Mouse (Mus musculus): ENCODE measurements around the gene Garem2. TPM values are rescaled to one million over a fixed set of nuclear protein-coding genes. Genes with fewer than 3 reads are reported as not detected.

The Garem2 gene
- polyA plus RNA-seq, 1 experiment from 2014 or later: 13.4 TPM

GRCm38 (mm10) chr5:30135711-30136231 is 30.8 kb downstream of the Garem2 start:
- no peak overlapping the region for H3K4me2 ChIP-seq (replicated peaks)
- peaks cover 87% of the 10 kb centered on the region for H3K36me3 ChIP-seq (replicated peaks; ENCODE audit: control insufficient read depth, insufficient read depth)
- no peaks in the 10 kb centered on the region for H3K4me1 ChIP-seq (replicated peaks; ENCODE audit: control insufficient read depth, insufficient read depth, low read length)
- H3K9ac ChIP-seq: no peak overlapping the region
- no peak overlapping the region for H3K27ac ChIP-seq
- no peak overlapping the region for H3K4me3 ChIP-seq (replicated peaks; ENCODE audit: low read length)
- H3K27me3 ChIP-seq (ENCODE audit: control insufficient read depth, insufficient read depth, low read length): no peaks in the 10 kb centered on the region
- WGBS: 95% methylated on average over 11 of the region's 11 CpGs
- ATAC-seq (ENCODE audit: low FRiP score) (no peak), DNase-seq (ENCODE audit: low spot score) (no peak)
- no peaks in the 10 kb centered on the region for H3K9me3 ChIP-seq (ENCODE audit: control insufficient read depth, low read length)

GRCm38 (mm10) chr5:30137271-30137670 is 32.3 kb downstream of the Garem2 start:
- no peak for ATAC-seq (ENCODE audit: low FRiP score)
- Histone ChIP-seq H3K4me3 (replicated peaks; ENCODE audit: low read length) (no peak overlapping the region), H3K36me3 (replicated peaks; ENCODE audit: control insufficient read depth, insufficient read depth) (peaks cover 90% of the 10 kb centered on the region), H3K4me2 (replicated peaks) (no peak overlapping the region), H3K9ac (no peak overlapping the region), H3K4me1 (replicated peaks; ENCODE audit: control insufficient read depth, insufficient read depth, low read length) (no peaks in the 10 kb centered on the region), H3K27me3 (ENCODE audit: control insufficient read depth, insufficient read depth, low read length) (no peaks in the 10 kb centered on the region), H3K27ac (no peak overlapping the region), H3K9me3 (ENCODE audit: control insufficient read depth, low read length) (no peaks in the 10 kb centered on the region)
- no peak for DNase-seq (ENCODE audit: low spot score)
- 92% methylated on average over 9 of the region's 9 CpGs for WGBS

GRCm38 (mm10) chr5:30138193-30138592 is 33.2 kb downstream of the Garem2 start:
- Histone ChIP-seq H3K36me3 (replicated peaks; ENCODE audit: control insufficient read depth, insufficient read depth) (peaks cover 90% of the 10 kb centered on the region), H3K27me3 (ENCODE audit: control insufficient read depth, insufficient read depth, low read length) (no peaks in the 10 kb centered on the region), H3K27ac (no peak overlapping the region), H3K4me1 (replicated peaks; ENCODE audit: control insufficient read depth, insufficient read depth, low read length) (no peaks in the 10 kb centered on the region), H3K4me3 (replicated peaks; ENCODE audit: low read length) (no peak overlapping the region), H3K9me3 (ENCODE audit: control insufficient read depth, low read length) (no peaks in the 10 kb centered on the region), H3K4me2 (replicated peaks) (no peak overlapping the region), H3K9ac (no peak overlapping the region)
- ATAC-seq (ENCODE audit: low FRiP score) (no peak), DNase-seq (ENCODE audit: low spot score) (no peak)
- WGBS: 93% methylated on average over 4 of the region's 4 CpGs

- Histone ChIP-seq H3K9me3 (ENCODE audit: control insufficient read depth, low read length) (no peaks in the 10 kb centered on the region), H3K4me1 (replicated peaks; ENCODE audit: control insufficient read depth, insufficient read depth, low read length) (no peaks in the 10 kb centered on the region), H3K4me3 (replicated peaks; ENCODE audit: low read length) (no peak overlapping the region), H3K36me3 (replicated peaks; ENCODE audit: control insufficient read depth, insufficient read depth) (peaks cover 58% of the 10 kb centered on the region), H3K27me3 (ENCODE audit: control insufficient read depth, insufficient read depth, low read length) (no peaks in the 10 kb centered on the region), H3K9ac (no peak overlapping the region), H3K4me2 (replicated peaks) (no peak overlapping the region), H3K27ac (no peak overlapping the region)
- DNase-seq (ENCODE audit: low spot score): no peak
- no peak for ATAC-seq (ENCODE audit: low FRiP score)
- WGBS: 72% methylated on average over 6 of the region's 6 CpGs
Measured at GRCm38 (mm10) chr5:30146526-30146925, 41.6 kb downstream of the Garem2 start.

GRCm38 (mm10) chr5:30148133-30148920 is 43.4 kb downstream of the Garem2 start:
- peaks cover 40% of the 10 kb centered on the region for H3K36me3 ChIP-seq (replicated peaks; ENCODE audit: control insufficient read depth, insufficient read depth)
- no peak overlapping the region for H3K9ac ChIP-seq
- WGBS: 88% methylated on average over 5 of the region's 5 CpGs
- no peak overlapping the region for H3K27ac ChIP-seq
- no peaks in the 10 kb centered on the region for H3K27me3 ChIP-seq (ENCODE audit: control insufficient read depth, insufficient read depth, low read length)
- no peak overlapping the region for H3K4me2 ChIP-seq (replicated peaks)
- no peak overlapping the region for H3K4me3 ChIP-seq (replicated peaks; ENCODE audit: low read length)
- no peaks in the 10 kb centered on the region for H3K9me3 ChIP-seq (ENCODE audit: control insufficient read depth, low read length)
- no peak for ATAC-seq (ENCODE audit: low FRiP score)
- no peak for DNase-seq (ENCODE audit: low spot score)
- H3K4me1 ChIP-seq (replicated peaks; ENCODE audit: control insufficient read depth, insufficient read depth, low read length): peaks cover 2% of the 10 kb centered on the region; the same call in 1 of the 2 replicates

GRCm38 (mm10) chr5:30152007-30152406 is 47.0 kb downstream of the Garem2 start:
- ATAC-seq (ENCODE audit: low FRiP score) (no peak), DNase-seq (ENCODE audit: low spot score) (no peak)
- H3K27me3 ChIP-seq (ENCODE audit: control insufficient read depth, insufficient read depth, low read length): no peaks in the 10 kb centered on the region
- H3K4me2 ChIP-seq (replicated peaks): 0 out of 2 replicates have a peak overlapping the region, but pooled peaks have one; percentile 1
- H3K4me3 ChIP-seq (replicated peaks; ENCODE audit: low read length): no peak overlapping the region
- H3K9ac ChIP-seq: no peak overlapping the region
- 69% methylated on average over 4 of the region's 4 CpGs for WGBS
- peaks cover 4% of the 10 kb centered on the region; the same call in 1 of the 2 replicates for H3K36me3 ChIP-seq (replicated peaks; ENCODE audit: control insufficient read depth, insufficient read depth)
- H3K4me1 ChIP-seq (replicated peaks; ENCODE audit: control insufficient read depth, insufficient read depth, low read length): peaks cover 17% of the 10 kb centered on the region
- H3K27ac ChIP-seq: no peak overlapping the region
- no peaks in the 10 kb centered on the region for H3K9me3 ChIP-seq (ENCODE audit: control insufficient read depth, low read length)

- DNase-seq (ENCODE audit: low spot score): no peak
- no peaks in the 10 kb centered on the region for H3K9me3 ChIP-seq (ENCODE audit: control insufficient read depth, low read length)
- no peaks in the 10 kb centered on the region for H3K27me3 ChIP-seq (ENCODE audit: control insufficient read depth, insufficient read depth, low read length)
- 87% methylated on average over 1 of the region's 1 CpGs for WGBS
- H3K4me2 ChIP-seq (replicated peaks): no peak overlapping the region
- no peak overlapping the region for H3K27ac ChIP-seq
- no peaks in the 10 kb centered on the region for H3K36me3 ChIP-seq (replicated peaks; ENCODE audit: control insufficient read depth, insufficient read depth)
- H3K4me1 ChIP-seq (replicated peaks; ENCODE audit: control insufficient read depth, insufficient read depth, low read length): peaks cover 17% of the 10 kb centered on the region
- H3K9ac ChIP-seq: no peak overlapping the region
- ATAC-seq (ENCODE audit: low FRiP score): no peak
- no peak overlapping the region for H3K4me3 ChIP-seq (replicated peaks; ENCODE audit: low read length)
Measured at GRCm38 (mm10) chr5:30152413-30152812, 47.5 kb downstream of the Garem2 start.

GRCm38 (mm10) chr5:30153222-30153621 is 48.3 kb downstream of the Garem2 start:
- Histone ChIP-seq H3K9ac (no peak overlapping the region), H3K4me3 (replicated peaks; ENCODE audit: low read length) (no peak overlapping the region), H3K36me3 (replicated peaks; ENCODE audit: control insufficient read depth, insufficient read depth) (no peaks in the 10 kb centered on the region), H3K9me3 (ENCODE audit: control insufficient read depth, low read length) (no peaks in the 10 kb centered on the region), H3K4me2 (replicated peaks) (no peak overlapping the region), H3K27ac (no peak overlapping the region), H3K27me3 (ENCODE audit: control insufficient read depth, insufficient read depth, low read length) (no peaks in the 10 kb centered on the region), H3K4me1 (replicated peaks; ENCODE audit: control insufficient read depth, insufficient read depth, low read length) (peaks cover 21% of the 10 kb centered on the region)
- ATAC-seq (ENCODE audit: low FRiP score) (no peak), DNase-seq (ENCODE audit: low spot score) (no peak)
- 90% methylated on average over 2 of the region's 2 CpGs for WGBS

- no peaks in the 10 kb centered on the region for H3K36me3 ChIP-seq (replicated peaks; ENCODE audit: control insufficient read depth, insufficient read depth)
- 19% methylated on average over 4 of the region's 4 CpGs for WGBS
- H3K27me3 ChIP-seq (ENCODE audit: control insufficient read depth, insufficient read depth, low read length): no peaks in the 10 kb centered on the region
- DNase-seq (ENCODE audit: low spot score): peak; percentile 47
- H3K4me1 ChIP-seq (replicated peaks; ENCODE audit: control insufficient read depth, insufficient read depth, low read length): peaks cover 21% of the 10 kb centered on the region
- H3K4me3 ChIP-seq (replicated peaks; ENCODE audit: low read length): peak overlapping the region; percentile 74
- no peak for ATAC-seq (ENCODE audit: low FRiP score)
- H3K9me3 ChIP-seq (ENCODE audit: control insufficient read depth, low read length): no peaks in the 10 kb centered on the region
- peak overlapping the region; percentile 63 for H3K4me2 ChIP-seq (replicated peaks)
- no peak overlapping the region for H3K27ac ChIP-seq
- peak overlapping the region; percentile 77 for H3K9ac ChIP-seq
Measured at GRCm38 (mm10) chr5:30154013-30154412, 49.1 kb downstream of the Garem2 start.

Measured in hindbrain, embryonic 14.5 days (tissue).